Mouse (Mus musculus): ENCODE measurements around the gene Mapkapk5. TPM values are rescaled to one million over a fixed set of nuclear protein-coding genes. Genes with fewer than 3 reads are reported as not detected.

Mapkapk5 gene
- 47.7 TPM for polyA plus RNA-seq (2014; fragmentation: Illumina TruSeq; extraction: RNeasy Lipid Tissue Mini Kit (QIAGEN cat#74804); ENCODE audit: low read depth, low replicate concordance)

GRCm38 (mm10) chr5:121545793-121546529 lies at the start of gene Mapkapk5:
Gene Mapkapk5, minus strand, starts transcription at chr5:121545905.

GRCm38 (mm10) chr5:121593451-121594401 lies 48.0 kb upstream of the Mapkapk5 start, which contains the start of gene Aldh2:
Gene Aldh2, minus strand, starts transcription at chr5:121593824.

GRCm38 (mm10) chr5:121544910-121545792 lies 554 bp downstream of the Mapkapk5 start, which contains the start of the genes Adam1a and Gm42878:
Gene Adam1a, minus strand, starts transcription at chr5:121545482.
Gene Gm42878, minus strand, starts transcription at chr5:121545482.

GRCm38 (mm10) chr5:121503231-121503630 lies 42.5 kb downstream of the Mapkapk5 start, which contains the start of gene Adam1b:
Gene Adam1b, minus strand, starts transcription at chr5:121503435.

Other genes starting within 250 kb of the Mapkapk5 start
- gene Trafd1, start 160.3 kb downstream of the Mapkapk5 start, polyA plus RNA-seq (2014; fragmentation: Illumina TruSeq; extraction: RNeasy Lipid Tissue Mini Kit (QIAGEN cat#74804); ENCODE audit: low read depth, low replicate concordance), result 26.0 TPM
- gene Naa25, start 148.0 kb downstream of the Mapkapk5 start, polyA plus RNA-seq (2014; fragmentation: Illumina TruSeq; extraction: RNeasy Lipid Tissue Mini Kit (QIAGEN cat#74804); ENCODE audit: low read depth, low replicate concordance), result 15.2 TPM
- gene Tmem116, start 94.0 kb downstream of the Mapkapk5 start, polyA plus RNA-seq (2014; fragmentation: Illumina TruSeq; extraction: RNeasy Lipid Tissue Mini Kit (QIAGEN cat#74804); ENCODE audit: low read depth, low replicate concordance), result not detected
- gene Erp29, start 93.4 kb downstream of the Mapkapk5 start, polyA plus RNA-seq (2014; fragmentation: Illumina TruSeq; extraction: RNeasy Lipid Tissue Mini Kit (QIAGEN cat#74804); ENCODE audit: low read depth, low replicate concordance), result 10.6 TPM
- gene Adam1b, start 42.5 kb downstream of the Mapkapk5 start, polyA plus RNA-seq (2014; fragmentation: Illumina TruSeq; extraction: RNeasy Lipid Tissue Mini Kit (QIAGEN cat#74804); ENCODE audit: low read depth, low replicate concordance), result not detected
- 1.2 TPM for gene Adam1a, start 423 bp downstream of the Mapkapk5 start, polyA plus RNA-seq (2014; fragmentation: Illumina TruSeq; extraction: RNeasy Lipid Tissue Mini Kit (QIAGEN cat#74804); ENCODE audit: low read depth, low replicate concordance)
- not detected for gene Gm42878, start 423 bp downstream of the Mapkapk5 start, polyA plus RNA-seq (2014; fragmentation: Illumina TruSeq; extraction: RNeasy Lipid Tissue Mini Kit (QIAGEN cat#74804); ENCODE audit: low read depth, low replicate concordance)
- gene Aldh2, start 47.9 kb upstream of the Mapkapk5 start, polyA plus RNA-seq (2014; fragmentation: Illumina TruSeq; extraction: RNeasy Lipid Tissue Mini Kit (QIAGEN cat#74804); ENCODE audit: low read depth, low replicate concordance), result 247 TPM
- 7.6 TPM for gene Acad12, start 73.0 kb upstream of the Mapkapk5 start, polyA plus RNA-seq (2014; fragmentation: Illumina TruSeq; extraction: RNeasy Lipid Tissue Mini Kit (QIAGEN cat#74804); ENCODE audit: low read depth, low replicate concordance)
- 4.5 TPM for gene Acad10, start 114.6 kb upstream of the Mapkapk5 start, polyA plus RNA-seq (2014; fragmentation: Illumina TruSeq; extraction: RNeasy Lipid Tissue Mini Kit (QIAGEN cat#74804); ENCODE audit: low read depth, low replicate concordance)
- 57.8 TPM for gene Brap, start 114.7 kb upstream of the Mapkapk5 start, polyA plus RNA-seq (2014; fragmentation: Illumina TruSeq; extraction: RNeasy Lipid Tissue Mini Kit (QIAGEN cat#74804); ENCODE audit: low read depth, low replicate concordance)
- 120 TPM for gene Atxn2, start 165.4 kb upstream of the Mapkapk5 start, polyA plus RNA-seq (2014; fragmentation: Illumina TruSeq; extraction: RNeasy Lipid Tissue Mini Kit (QIAGEN cat#74804); ENCODE audit: low read depth, low replicate concordance)

Measured in liver, adult 10 weeks (tissue).